Mouse (Mus musculus): ENCODE results near the gene Tor1b. TPM values are rescaled to one million over a fixed set of nuclear protein-coding genes. Genes with fewer than 3 reads are reported as not detected.
A peak's percentile ranks its signal among the peaks of the same experiment; 100 is the strongest.

Gene Tor1b
- total and polyA plus RNA-seq, 3 experiments, result 33.0 to 55.6 (median 36.9) TPM

DNA sequence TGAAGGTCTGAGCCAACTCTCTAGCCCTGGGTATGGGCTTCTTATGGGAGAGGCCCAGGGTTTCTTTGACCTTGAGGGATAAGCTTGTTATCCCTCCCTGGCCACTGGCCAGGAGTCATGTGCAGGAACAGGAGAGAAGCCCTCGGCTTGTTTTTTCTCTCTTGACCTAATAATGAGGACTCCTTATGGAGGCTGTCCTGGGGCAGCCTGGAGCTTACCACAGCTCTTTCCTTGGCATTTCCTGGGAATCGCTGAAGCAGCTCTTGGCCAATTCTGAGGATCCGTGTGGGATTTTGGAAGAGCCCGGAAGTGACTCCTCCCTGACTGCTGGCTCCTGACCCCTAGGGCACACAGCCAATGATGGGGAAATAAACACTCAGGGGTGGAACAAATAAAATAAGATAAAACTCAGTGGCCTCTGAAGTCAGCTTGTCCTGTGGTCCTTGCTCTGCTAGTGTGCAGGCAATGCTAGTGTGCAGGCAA is 40.4 kb upstream of the Tor1b start:
- H3K36me3 ChIP-seq (ENCODE audit: control insufficient read depth in 1 of 2, insufficient read depth in 2 of 2, low read length in 2 of 2), result no peaks in the 10 kb centered on the region
- no peaks in the 10 kb centered on the region for H3K79me2 ChIP-seq (ENCODE audit: control insufficient read depth, insufficient read depth, low read length, poor library complexity)
- no peaks in the 10 kb centered on the region for H3K9me3 ChIP-seq (replicated peaks; ENCODE audit: insufficient read depth, low read length)
- H3K27ac ChIP-seq (ENCODE audit: control insufficient read depth, low read depth, low read length), result no peak overlapping the region
- H3K4me1 ChIP-seq (ENCODE audit: control insufficient read depth in 1 of 2, insufficient read depth in 2 of 2, low read length in 2 of 2), result no peaks in the 10 kb centered on the region
- H3K27me3 ChIP-seq (ENCODE audit: control insufficient read depth in 1 of 2, insufficient read depth in 2 of 2, low read length in 2 of 2), result peaks cover 0 to 2% of the 10 kb centered on the region in 2 experiments; a peak in 2 of 4 replicates
- no peak overlapping the region for H3K9ac ChIP-seq (ENCODE audit: control insufficient read depth, low read depth, low read length, poor library complexity, severe bottlenecking)
- no peak for TF ChIP-seq NELFE (IDR thresholded peaks at IDR 0.05; ENCODE audit: low read depth, low read length)
- TF ChIP-seq MAX (IDR thresholded peaks at IDR 0.05; ENCODE audit: low read length), result no peak
- no peak for TF ChIP-seq MXI1 (IDR thresholded peaks at IDR 0.05; ENCODE audit: low read depth, low read length)
- TF ChIP-seq POLR2AphosphoS2 (IDR thresholded peaks at IDR 0.05; ENCODE audit: low read length), result no peak
- TF ChIP-seq EP300 (IDR thresholded peaks at IDR 0.05; ENCODE audit: low read depth in 1 of 2, low read length in 2 of 2), result no peak
- TF ChIP-seq RCOR1 (IDR thresholded peaks at IDR 0.05; ENCODE audit: low read depth, low read length), result no peak
- TF ChIP-seq CHD2 (IDR thresholded peaks at IDR 0.05; ENCODE audit: low read length), result no peak
- TF ChIP-seq E2F4 (IDR thresholded peaks at IDR 0.05; ENCODE audit: borderline replicate concordance, low read depth, low read length), result no peak
- no peak for TF ChIP-seq NRF1 (IDR thresholded peaks at IDR 0.05; ENCODE audit: insufficient read depth, low read depth, low read length, poor library complexity, severe bottlenecking)
- no peak for TF ChIP-seq MYB (IDR thresholded peaks at IDR 0.05; ENCODE audit: low read depth, low read length)
- TF ChIP-seq HCFC1 (IDR thresholded peaks at IDR 0.05; ENCODE audit: low read depth, low read length), result no peak
- no peak for TF ChIP-seq POLR2A (IDR thresholded peaks at IDR 0.05; ENCODE audit: control insufficient read depth in 1 of 2, insufficient read depth in 1 of 2, low read depth in 1 of 2, low read length in 2 of 2, poor library complexity in 1 of 2)
- TF ChIP-seq MYC (IDR thresholded peaks at IDR 0.05; ENCODE audit: low read depth, low read length), result no peak
- TF ChIP-seq TBP (IDR thresholded peaks at IDR 0.05; ENCODE audit: low read depth, low read length), result no peak
- TF ChIP-seq BHLHE40 (IDR thresholded peaks at IDR 0.05; ENCODE audit: borderline replicate concordance, low read depth, low read length), result no peak
- no peak for TF ChIP-seq USF2 (IDR thresholded peaks at IDR 0.05; ENCODE audit: borderline replicate concordance in 1 of 2, insufficient read depth in 1 of 2, low read depth in 1 of 2, low read length in 2 of 2)
- TF ChIP-seq KAT2A (conservative IDR thresholded peaks at IDR 0.05; ENCODE audit: low read depth, low read length), result no peak
- no peak for DNase-seq (ENCODE audit: low read depth, low spot score)
- H3K4me3 ChIP-seq (ENCODE audit: control insufficient read depth in 1 of 2, insufficient read depth in 1 of 2, low read depth in 2 of 2, low read length in 2 of 2), result no peak overlapping the region

DNA sequence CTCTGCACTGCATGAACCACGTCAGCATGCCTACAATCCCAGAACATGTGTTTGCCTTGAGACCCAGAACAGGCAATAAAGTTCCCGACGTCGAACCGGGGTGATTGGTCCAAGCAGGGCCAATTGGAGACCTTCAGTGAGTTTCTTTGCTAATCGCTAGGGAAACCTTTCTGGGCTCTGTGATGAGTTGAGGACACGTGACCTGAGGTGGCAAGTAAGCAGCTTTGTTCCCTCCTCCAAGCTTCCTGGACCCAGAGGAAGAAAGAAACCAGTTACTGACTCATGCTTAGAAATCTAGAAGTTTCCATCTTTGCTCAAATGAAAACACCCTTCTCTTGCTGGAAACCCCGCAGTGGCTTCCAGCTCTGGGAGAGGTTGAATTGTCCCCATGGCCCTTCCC is 39.7 kb upstream of the Tor1b start:
- H3K9me3 ChIP-seq (replicated peaks; ENCODE audit: insufficient read depth, low read length), result no peaks in the 10 kb centered on the region

More for the DNA sequence above, 39.7 kb upstream of the Tor1b start:
- TF ChIP-seq MAFK (IDR thresholded peaks at IDR 0.05; ENCODE audit: borderline replicate concordance, low read depth, low read length) (no peak), USF1 (IDR thresholded peaks at IDR 0.05; ENCODE audit: low read depth, low read length) (peak; percentile 65)
- Histone ChIP-seq H3K36me3 (ENCODE audit: control insufficient read depth in 1 of 2, insufficient read depth in 2 of 2, low read length in 2 of 2) (no peaks in the 10 kb centered on the region), H3K4me1 (ENCODE audit: control insufficient read depth in 1 of 2, insufficient read depth in 2 of 2, low read length in 2 of 2) (no peaks in the 10 kb centered on the region), H3K27ac (ENCODE audit: control insufficient read depth, low read depth, low read length) (no peak overlapping the region), H3K27me3 (ENCODE audit: control insufficient read depth in 1 of 2, insufficient read depth in 2 of 2, low read length in 2 of 2) (peaks cover 0 to 2% of the 10 kb centered on the region in 2 experiments; a peak in 2 of 4 replicates), H3K9ac (ENCODE audit: control insufficient read depth, low read depth, low read length, poor library complexity, severe bottlenecking) (no peak overlapping the region), H3K79me2 (ENCODE audit: control insufficient read depth, insufficient read depth, low read length, poor library complexity) (no peaks in the 10 kb centered on the region), H3K4me3 (ENCODE audit: control insufficient read depth in 1 of 2, insufficient read depth in 1 of 2, low read depth in 2 of 2, low read length in 2 of 2) (no peak overlapping the region)
- DNase-seq (ENCODE audit: low read depth, low spot score), result no peak
